Mouse (Mus musculus) ovary, postnatal 36 days (tissue): ENCODE data around the gene Lrrc73.

Experiments used
- DNase-seq: peaks from one replicate; pipeline ENCODE4 v3.0.0; 2022; ENCODE audit warnings: low spot score, mixed read lengths

Lrrc73 gene

GRCm38 (mm10) chr17:46262201-46262694, 8.9 kb downstream of the Lrrc73 start:
- DNase-seq: no peak

- no peak for DNase-seq
These were observed 12.2 kb downstream of the Lrrc73 start for GRCm38 (mm10) chr17:46265502-46265901.

- DNase-seq: peak; percentile 79
These were observed 12.7 kb downstream of the Lrrc73 start for GRCm38 (mm10) chr17:46265918-46266618.

- no peak for DNase-seq
These were observed 13.7 kb downstream of the Lrrc73 start for GRCm38 (mm10) chr17:46266986-46267385.

- no peak for DNase-seq
These were observed 14.2 kb downstream of the Lrrc73 start for GRCm38 (mm10) chr17:46267511-46267910.

- DNase-seq: no peak
These were observed 14.8 kb downstream of the Lrrc73 start for GRCm38 (mm10) chr17:46268026-46268720.

- DNase-seq: no peak
These were observed 16.6 kb downstream of the Lrrc73 start for GRCm38 (mm10) chr17:46269771-46270534.

GRCm38 (mm10) chr17:46272058-46272457, 18.7 kb downstream of the Lrrc73 start:
- DNase-seq: no peak

GRCm38 (mm10) chr17:46272675-46273074, 19.3 kb downstream of the Lrrc73 start:
- no peak for DNase-seq

- DNase-seq: no peak
These were observed 20.5 kb downstream of the Lrrc73 start for GRCm38 (mm10) chr17:46273803-46274236.

- no peak for DNase-seq
These were observed 21.1 kb downstream of the Lrrc73 start for GRCm38 (mm10) chr17:46274465-46274864.

- DNase-seq: no peak
These were observed 21.7 kb downstream of the Lrrc73 start for GRCm38 (mm10) chr17:46275034-46275433.

- no peak for DNase-seq
These were observed 22.2 kb downstream of the Lrrc73 start for GRCm38 (mm10) chr17:46275506-46275905.

- no peak for DNase-seq
These were observed 24.3 kb downstream of the Lrrc73 start for GRCm38 (mm10) chr17:46277586-46277985.

- DNase-seq: no peak
These were observed 24.9 kb downstream of the Lrrc73 start for GRCm38 (mm10) chr17:46278011-46278765.

- DNase-seq: peak; percentile 87
These were observed 29.3 kb downstream of the Lrrc73 start, which contains the start of gene Tjap1 for GRCm38 (mm10) chr17:46282483-46283123. Tjap1 (minus strand) TSS chr17:46283026.

- DNase-seq: no peak
These were observed 29.8 kb downstream of the Lrrc73 start for GRCm38 (mm10) chr17:46283140-46283539.

- DNase-seq: no peak
These were observed 30.6 kb downstream of the Lrrc73 start for GRCm38 (mm10) chr17:46283911-46284310.

- no peak for DNase-seq
These were observed 31.3 kb downstream of the Lrrc73 start for GRCm38 (mm10) chr17:46284653-46285052.

- DNase-seq: no peak
These were observed 32.1 kb downstream of the Lrrc73 start for GRCm38 (mm10) chr17:46285407-46285806.

GRCm38 (mm10) chr17:46287678-46288095, 34.4 kb downstream of the Lrrc73 start:
- DNase-seq: no peak
